Mouse (Mus musculus) bone marrow macrophage, adult 2 months (primary cell): ENCODE results near the gene Btg2.

Source experiments
- CTCF ChIP-seq: IDR thresholded peaks from 2 replicates; pipeline ENCODE4 v1.5.1; 2012; ENCODE audit warnings: low read depth, mild to moderate bottlenecking, low read length, moderate library complexity
- POLR2A ChIP-seq: IDR thresholded peaks from 2 replicates; pipeline ENCODE4 v1.6.1; 2012; ENCODE audit warnings: mild to moderate bottlenecking, low read depth, low read length, borderline replicate concordance

DNA sequence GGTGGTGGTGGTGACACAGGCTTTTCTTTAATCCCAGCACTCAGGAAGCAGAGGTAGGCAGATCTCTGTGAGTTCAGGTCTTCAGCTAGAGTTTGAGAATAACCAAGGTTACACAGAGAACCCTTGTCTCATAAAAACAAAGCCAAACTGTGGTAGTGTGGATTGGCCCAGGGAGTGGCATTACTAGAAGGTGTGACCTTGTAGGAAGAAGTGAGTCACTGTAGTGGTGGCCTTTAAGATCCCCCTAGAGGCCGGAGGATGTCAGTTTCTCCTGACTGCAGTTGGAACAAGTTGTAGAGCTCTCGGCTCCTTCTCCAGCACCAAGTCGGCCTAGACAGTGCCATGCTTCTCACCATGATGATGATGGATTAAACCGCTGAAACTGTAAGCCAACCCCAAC lies 32.1 kb upstream of the Btg2 start, which contains the start of gene Chit1:
- TF ChIP-seq CTCF, result no peak
- TF ChIP-seq POLR2A, result no peak
